Mouse (Mus musculus) embryonic facial prominence, embryonic 11.5 days (tissue): ENCODE measurements around the gene Gm20388. TPM values are rescaled to one million over a fixed set of nuclear protein-coding genes. Genes with fewer than 3 reads are reported as not detected.

ENCODE experiments used
- ATAC-seq: fragments of 200-750 bp; cut with Nextera tagmentation; replicated peaks from 2 replicates; pipeline ENCODE4 v1.8.0; 2017; ENCODE audit warnings: low read depth; ENCODE audit not compliant: insufficient number of reproducible peaks, low FRiP score, low TSS enrichment
- DNase-seq: peaks from one replicate; pipeline ENCODE4 v3.0.0-alpha.2; 2015; ENCODE audit warnings: low spot score
- H3K27ac ChIP-seq: fragments of 300-500 bp; sonication (generic); replicated peaks from 2 replicates; pipeline ENCODE4 v1.5.1; 2014; ENCODE audit warnings: mild to moderate bottlenecking, low read depth, low read length, control low read depth
- H3K27me3 ChIP-seq: fragments of 300-500 bp; sonication (generic); 2 replicates; pipeline ENCODE4 v1.6.1; 2014; ENCODE audit warnings: mild to moderate bottlenecking, low read length, moderate library complexity, mixed read lengths; ENCODE audit not compliant: control insufficient read depth, insufficient read depth
- H3K36me3 ChIP-seq: fragments of 300-500 bp; sonication (generic); replicated peaks from 2 replicates; pipeline ENCODE4 v1.6.1; 2014; ENCODE audit warnings: low read depth, mild to moderate bottlenecking, low read length, moderate library complexity, mixed read lengths; ENCODE audit not compliant: control insufficient read depth, insufficient read depth
- H3K4me1 ChIP-seq: fragments of 300-500 bp; sonication (generic); 2 replicates; pipeline ENCODE4 v1.6.1; 2014; ENCODE audit warnings: low read length, mixed read lengths; ENCODE audit not compliant: control insufficient read depth, insufficient read depth
- H3K4me2 ChIP-seq: fragments of 300-500 bp; sonication (generic); 2 replicates; pipeline ENCODE4 v1.6.1; 2014; ENCODE audit warnings: low read depth, mild to moderate bottlenecking, control low read depth, low read length, moderate library complexity
- H3K4me3 ChIP-seq: fragments of 300-500 bp; sonication (generic); 2 replicates; pipeline ENCODE4 v1.5.1; 2014; ENCODE audit warnings: low read depth, low read length, control low read depth
- H3K9ac ChIP-seq: fragments of 300-500 bp; sonication (generic); replicated peaks from 2 replicates; pipeline ENCODE4 v1.6.1; 2014; ENCODE audit warnings: mild to moderate bottlenecking, control low read depth, low read length
- H3K9me3 ChIP-seq: fragments of 300-500 bp; sonication (generic); replicated peaks from 2 replicates; pipeline ENCODE4 v1.6.1; 2016; ENCODE audit warnings: mild to moderate bottlenecking, low read length, inconsistent platforms, mixed read lengths; ENCODE audit not compliant: control insufficient read depth
- WGBS: fragments of 180-500 bp; shearing (Covaris S2); extraction: QIAGEN DNeasy Blood & Tissue Kit; methylation state at CpG from one replicate; pipeline ENCODE4 v1.1.7; 2014; 5-methylcytosine and 5-hydroxymethylcytosine counted together
- polyA plus RNA-seq: library from polyadenylated mRNA; unstranded; fragments of >200 nt; fragmentation: Nextera tagmentation; extraction: Ambion mirVana; gene quantifications from 2 replicates; pipeline ENCODE4 v1.2.1, GENCODE M21; 2014

Gm20388 gene
- polyA plus RNA-seq, 1 experiment from 2014 or later: 3.1 TPM

- H3K4me2 ChIP-seq: peak overlapping the region; percentile 19; the same call in 1 of the 2 replicates
- no peaks in the 10 kb centered on the region; the same call in 1 of the 2 replicates for H3K4me1 ChIP-seq
- no peaks in the 10 kb centered on the region for H3K27me3 ChIP-seq
- no peak overlapping the region for H3K27ac ChIP-seq
- DNase-seq (no peak), ATAC-seq (no peak; the same call in 1 of the 2 replicates)
- H3K36me3 ChIP-seq: no peaks in the 10 kb centered on the region
- 46% methylated on average over 14 of the region's 14 CpGs for WGBS
- H3K4me3 ChIP-seq: no peak overlapping the region
- H3K9ac ChIP-seq: no peak overlapping the region
- no peaks in the 10 kb centered on the region for H3K9me3 ChIP-seq
Observed at GRCm38 (mm10) chr8:121717502-121717901, 1806.9 kb downstream of the Gm20388 start.

GRCm38 (mm10) chr8:121717982-121718425, 1807.4 kb downstream of the Gm20388 start:
- no peak overlapping the region; the same call in 1 of the 2 replicates for H3K9ac ChIP-seq
- DNase-seq (peak; percentile 95), ATAC-seq (peak; percentile 79)
- 31% methylated on average over 12 of the region's 12 CpGs for WGBS
- H3K4me1 ChIP-seq: no peaks in the 10 kb centered on the region; the same call in 1 of the 2 replicates
- no peaks in the 10 kb centered on the region for H3K36me3 ChIP-seq
- no peaks in the 10 kb centered on the region for H3K9me3 ChIP-seq
- H3K27ac ChIP-seq: no peak overlapping the region
- H3K4me3 ChIP-seq: no peak overlapping the region
- H3K4me2 ChIP-seq: peak overlapping the region; percentile 19; the same call in 1 of the 2 replicates
- no peaks in the 10 kb centered on the region for H3K27me3 ChIP-seq

GRCm38 (mm10) chr8:121718925-121719324, 1808.3 kb downstream of the Gm20388 start:
- Histone ChIP-seq H3K27me3 (no peaks in the 10 kb centered on the region), H3K27ac (no peak overlapping the region), H3K4me3 (no peak overlapping the region), H3K9ac (no peak overlapping the region), H3K4me1 (no peaks in the 10 kb centered on the region; the same call in 1 of the 2 replicates), H3K4me2 (no peak overlapping the region), H3K36me3 (no peaks in the 10 kb centered on the region), H3K9me3 (no peaks in the 10 kb centered on the region)
- no peak for DNase-seq
- ATAC-seq: no peak
- 52% methylated on average over 6 of the region's 6 CpGs for WGBS

- H3K9me3 ChIP-seq: no peaks in the 10 kb centered on the region
- no peak for DNase-seq
- 58% methylated on average over 6 of the region's 6 CpGs for whole genome bisulfite sequencing
- H3K4me3 ChIP-seq: no peak overlapping the region
- no peak overlapping the region for H3K27ac ChIP-seq
- no peaks in the 10 kb centered on the region; the same call in 1 of the 2 replicates for H3K4me1 ChIP-seq
- no peaks in the 10 kb centered on the region for H3K36me3 ChIP-seq
- ATAC-seq: no peak
- H3K4me2 ChIP-seq: no peak overlapping the region
- no peak overlapping the region for H3K9ac ChIP-seq
- no peaks in the 10 kb centered on the region for H3K27me3 ChIP-seq
Observed at GRCm38 (mm10) chr8:121721072-121721471, 1810.4 kb downstream of the Gm20388 start.

GRCm38 (mm10) chr8:121723846-121724245, 1813.2 kb downstream of the Gm20388 start:
- H3K36me3 ChIP-seq: no peaks in the 10 kb centered on the region
- no peak overlapping the region for H3K9ac ChIP-seq
- H3K9me3 ChIP-seq: no peaks in the 10 kb centered on the region
- no peak overlapping the region for H3K4me2 ChIP-seq
- H3K4me1 ChIP-seq: no peaks in the 10 kb centered on the region
- no peak for ATAC-seq
- H3K27ac ChIP-seq: no peak overlapping the region
- 72% methylated on average over 12 of the region's 12 CpGs for WGBS
- H3K27me3 ChIP-seq: peaks cover 11% of the 10 kb centered on the region
- DNase-seq: no peak
- no peak overlapping the region for H3K4me3 ChIP-seq

GRCm38 (mm10) chr8:121727164-121727563, 1816.5 kb downstream of the Gm20388 start:
- Histone ChIP-seq H3K36me3 (no peaks in the 10 kb centered on the region), H3K4me2 (no peak overlapping the region), H3K4me3 (no peak overlapping the region), H3K9ac (no peak overlapping the region), H3K9me3 (no peaks in the 10 kb centered on the region), H3K27ac (no peak overlapping the region), H3K4me1 (no peaks in the 10 kb centered on the region; the same call in 1 of the 2 replicates), H3K27me3 (peaks cover 44% of the 10 kb centered on the region)
- ATAC-seq (no peak), DNase-seq (no peak)
- WGBS: 53% methylated on average over 3 of the region's 3 CpGs

- DNase-seq: no peak
- peak within 1 kb of the TSS; percentile 41 for H3K9ac ChIP-seq
- H3K36me3 ChIP-seq: no peaks in the 10 kb centered on the region
- WGBS: 4% methylated on average over 12 of the region's 12 CpGs
- ATAC-seq: no peak
- H3K27me3 ChIP-seq: peaks cover 55% of the 10 kb centered on the region
- H3K9me3 ChIP-seq: no peaks in the 10 kb centered on the region
- peak within 1 kb of the TSS; percentile 52 for H3K4me3 ChIP-seq
- H3K27ac ChIP-seq: no peak within 1 kb of the TSS
- H3K4me2 ChIP-seq: peak within 1 kb of the TSS; percentile 88
- no peaks in the 10 kb centered on the region; the same call in 1 of the 2 replicates for H3K4me1 ChIP-seq
Observed at GRCm38 (mm10) chr8:121729323-121729722, 1818.7 kb downstream of the Gm20388 start, which contains the start of gene Jph3. TSS of gene Jph3 (plus strand) at chr8:121729623.

GRCm38 (mm10) chr8:121729754-121730153, 1819.1 kb downstream of the Gm20388 start:
- H3K9ac ChIP-seq: peak overlapping the region; percentile 41
- ATAC-seq (no peak), DNase-seq (peak; percentile 20)
- H3K27ac ChIP-seq: no peak overlapping the region
- under 1% methylated on average over 42 of the region's 54 CpGs for WGBS
- H3K36me3 ChIP-seq: no peaks in the 10 kb centered on the region
- peak overlapping the region; percentile 52 for H3K4me3 ChIP-seq
- no peaks in the 10 kb centered on the region for H3K9me3 ChIP-seq
- H3K27me3 ChIP-seq: peaks cover 55% of the 10 kb centered on the region
- no peaks in the 10 kb centered on the region; the same call in 1 of the 2 replicates for H3K4me1 ChIP-seq
- H3K4me2 ChIP-seq: peak overlapping the region; percentile 88
